Mouse (Mus musculus) liver, embryonic 13.5 days (tissue): ENCODE measurements around the gene Wipi1. TPM values are rescaled to one million over a fixed set of nuclear protein-coding genes. Genes with fewer than 3 reads are reported as not detected.

Experiments used
- ATAC-seq: fragments of 200-750 bp; cut with Nextera tagmentation; 2 replicates; pipeline ENCODE4 v1.8.0; 2017; ENCODE audit warnings: low read depth, mild to moderate bottlenecking, moderate number of reproducible peaks, moderate library complexity
- DNase-seq: peaks from one replicate; pipeline ENCODE4 v3.0.0; 2022
- H3K27ac ChIP-seq: fragments of 300-500 bp; sonication (generic); 2 replicates; pipeline ENCODE4 v1.5.1; 2015; ENCODE audit warnings: moderate library complexity, mild to moderate bottlenecking, inconsistent platforms
- H3K27me3 ChIP-seq: fragments of 300-500 bp; sonication (generic); 2 replicates; pipeline ENCODE4 v1.6.1; 2015; ENCODE audit warnings: mild to moderate bottlenecking, inconsistent platforms
- H3K36me3 ChIP-seq: fragments of 300-500 bp; sonication (generic); 2 replicates; pipeline ENCODE4 v1.6.1; 2015; ENCODE audit warnings: mild to moderate bottlenecking, inconsistent platforms
- H3K4me1 ChIP-seq: fragments of 300-500 bp; sonication (generic); replicated peaks from 2 replicates; pipeline ENCODE4 v1.6.1; 2015; ENCODE audit warnings: inconsistent platforms
- H3K4me2 ChIP-seq: fragments of 300-500 bp; sonication (generic); 2 replicates; pipeline ENCODE4 v1.6.1; 2015; ENCODE audit warnings: inconsistent platforms, mild to moderate bottlenecking, moderate library complexity
- H3K4me3 ChIP-seq: fragments of 300-500 bp; sonication (generic); replicated peaks from 2 replicates; pipeline ENCODE4 v1.5.1; 2015; ENCODE audit warnings: mild to moderate bottlenecking, inconsistent platforms
- H3K9ac ChIP-seq: fragments of 300-500 bp; sonication (generic); 2 replicates; pipeline ENCODE4 v1.6.1; 2015; ENCODE audit warnings: mild to moderate bottlenecking, inconsistent platforms
- H3K9me3 ChIP-seq: fragments of 300-500 bp; sonication (generic); replicated peaks from 2 replicates; pipeline ENCODE4 v1.6.1; 2016; ENCODE audit warnings: inconsistent platforms
- WGBS: fragments of 180-500 bp; shearing (Covaris S2); methylation state at CpG from one replicate; pipeline ENCODE4 v1.1.7; 2015; ENCODE audit not compliant: insufficient replicate concordance; 5-methylcytosine and 5-hydroxymethylcytosine counted together
- polyA plus RNA-seq: library from polyadenylated mRNA; unstranded; fragments of >200 nt; fragmentation: Nextera tagmentation; extraction: Ambion mirVana; gene quantifications from 2 replicates; pipeline ENCODE4 v1.2.1, GENCODE M21; 2015

Gene Wipi1
- polyA plus RNA-seq, 1 experiment from 2014 or later = 28.3 TPM

- ATAC-seq = no peak
- WGBS = 74% methylated on average over 5 of the region's 5 CpGs
- H3K4me1 ChIP-seq = peaks cover 38% of the 10 kb centered on the region
Measured at GRCm38 (mm10) chr11:109536939-109537338, 74.8 kb downstream of the Wipi1 start.

GRCm38 (mm10) chr11:109535966-109536365 lies 75.8 kb downstream of the Wipi1 start:
- Histone ChIP-seq H3K36me3 (no peaks in the 10 kb centered on the region), H3K4me1 (peaks cover 28% of the 10 kb centered on the region), H3K9ac (no peak overlapping the region), H3K9me3 (no peaks in the 10 kb centered on the region), H3K4me2 (no peak overlapping the region), H3K27ac (no peak overlapping the region), H3K27me3 (no peaks in the 10 kb centered on the region), H3K4me3 (no peak overlapping the region)
- 82% methylated on average over 6 of the region's 6 CpGs for WGBS
- ATAC-seq (no peak), DNase-seq (no peak)

More at GRCm38 (mm10) chr11:109536939-109537338, 74.8 kb downstream of the Wipi1 start:
- H3K27ac ChIP-seq = no peak overlapping the region
- no peaks in the 10 kb centered on the region for H3K9me3 ChIP-seq
- H3K9ac ChIP-seq = no peak overlapping the region
- no peaks in the 10 kb centered on the region for H3K27me3 ChIP-seq
- H3K36me3 ChIP-seq = no peaks in the 10 kb centered on the region
- no peak overlapping the region for H3K4me2 ChIP-seq
- H3K4me3 ChIP-seq = no peak overlapping the region
- DNase-seq = no peak

- no peak overlapping the region for H3K4me3 ChIP-seq
- 78% methylated on average over 4 of the region's 4 CpGs for WGBS
- DNase-seq (no peak), ATAC-seq (no peak)
- H3K9ac ChIP-seq = no peak overlapping the region
- no peaks in the 10 kb centered on the region for H3K9me3 ChIP-seq
- H3K27ac ChIP-seq = no peak overlapping the region
- H3K4me1 ChIP-seq = no peaks in the 10 kb centered on the region
- no peaks in the 10 kb centered on the region for H3K36me3 ChIP-seq
- H3K27me3 ChIP-seq = no peaks in the 10 kb centered on the region
- H3K4me2 ChIP-seq = no peak overlapping the region
Measured at GRCm38 (mm10) chr11:109530030-109530429, 81.7 kb downstream of the Wipi1 start.

- WGBS = 80% methylated on average over 4 of the region's 4 CpGs
Measured at GRCm38 (mm10) chr11:109525571-109525970, 86.2 kb downstream of the Wipi1 start.

GRCm38 (mm10) chr11:109524869-109525268 lies 86.9 kb downstream of the Wipi1 start:
- no peak overlapping the region for H3K9ac ChIP-seq
- no peaks in the 10 kb centered on the region for H3K27me3 ChIP-seq
- no peak overlapping the region for H3K4me3 ChIP-seq
- H3K27ac ChIP-seq = no peak overlapping the region
- DNase-seq (no peak), ATAC-seq (no peak)
- H3K9me3 ChIP-seq = no peaks in the 10 kb centered on the region
- 47% methylated on average over 5 of the region's 5 CpGs for WGBS
- no peaks in the 10 kb centered on the region for H3K36me3 ChIP-seq
- no peak overlapping the region for H3K4me2 ChIP-seq
- H3K4me1 ChIP-seq = peaks cover 14% of the 10 kb centered on the region

More at GRCm38 (mm10) chr11:109525571-109525970, 86.2 kb downstream of the Wipi1 start:
- no peak for DNase-seq
- Histone ChIP-seq H3K36me3 (no peaks in the 10 kb centered on the region), H3K4me1 (peaks cover 7% of the 10 kb centered on the region), H3K4me2 (no peak overlapping the region), H3K4me3 (no peak overlapping the region), H3K27me3 (no peaks in the 10 kb centered on the region), H3K27ac (no peak overlapping the region), H3K9ac (no peak overlapping the region), H3K9me3 (no peaks in the 10 kb centered on the region)
- ATAC-seq = no peak

Other genes with a start within 250 kb of the Wipi1 start
- 14.3 and 15.9 TPM in 2 replicates for gene Gna13, start 249.1 kb downstream of the Wipi1 start, polyA plus RNA-seq
- gene 9930022D16Rik, start 198.1 kb downstream of the Wipi1 start, polyA plus RNA-seq = not detected in 2 replicates
- 14.6 and 18.4 TPM in 2 replicates for gene Amz2, start 186.0 kb downstream of the Wipi1 start, polyA plus RNA-seq
- 2.8 and 3.2 TPM in 2 replicates for gene Arsg, start 138.6 kb downstream of the Wipi1 start, polyA plus RNA-seq
- gene Slc16a6, start 138.4 kb downstream of the Wipi1 start, polyA plus RNA-seq = 47.0 and 51.9 TPM in 2 replicates
- 126 and 148 TPM in 2 replicates for gene Prkar1a, start 37.4 kb upstream of the Wipi1 start, polyA plus RNA-seq
- gene Fam20a, start 110.3 kb upstream of the Wipi1 start, polyA plus RNA-seq = 3.7 and 4.1 TPM in 2 replicates
- not detected in 2 replicates for gene 1700012B07Rik, start 216.1 kb upstream of the Wipi1 start, polyA plus RNA-seq